Mouse (Mus musculus) heart, embryonic 16.5 days (tissue): ENCODE measurements around the gene Hdac9. TPM values are rescaled to one million over a fixed set of nuclear protein-coding genes. Genes with fewer than 3 reads are reported as not detected.

ENCODE experiments used
- ATAC-seq: fragments of 200-750 bp; cut with Nextera tagmentation; replicated peaks from 2 replicates; pipeline ENCODE4 v1.8.0; 2017; ENCODE audit warnings: moderate number of reproducible peaks; ENCODE audit not compliant: insufficient read depth, low FRiP score; ENCODE audit errors: extremely low read depth
- H3K27ac ChIP-seq: fragments of 300-500 bp; sonication (generic); 2 replicates; pipeline ENCODE4 v1.5.1; 2014; ENCODE audit warnings: mild to moderate bottlenecking, low read length, control low read depth, moderate library complexity
- H3K27me3 ChIP-seq: fragments of 300-500 bp; sonication (generic); 2 replicates; pipeline ENCODE4 v1.6.1; 2014; ENCODE audit warnings: low read length, mixed read lengths; ENCODE audit not compliant: control insufficient read depth, insufficient read depth
- H3K36me3 ChIP-seq: fragments of 300-500 bp; sonication (generic); 2 replicates; pipeline ENCODE4 v1.6.1; 2014; ENCODE audit not compliant: control insufficient read depth, insufficient read depth
- H3K4me1 ChIP-seq: fragments of 300-500 bp; sonication (generic); 2 replicates; pipeline ENCODE4 v1.6.1; 2014; ENCODE audit warnings: low read length, mixed read lengths; ENCODE audit not compliant: control insufficient read depth, insufficient read depth
- H3K4me2 ChIP-seq: fragments of 300-500 bp; sonication (generic); 2 replicates; pipeline ENCODE4 v1.6.1; 2014; ENCODE audit warnings: low read depth, mild to moderate bottlenecking, control low read depth, low read length
- H3K4me3 ChIP-seq: fragments of 300-500 bp; sonication (generic); 2 replicates; pipeline ENCODE4 v1.5.1; 2014; ENCODE audit warnings: mild to moderate bottlenecking, control low read depth, low read length
- H3K9ac ChIP-seq: fragments of 300-500 bp; sonication (generic); 2 replicates; pipeline ENCODE4 v1.6.1; 2014; ENCODE audit warnings: low read length, control low read depth
- H3K9me3 ChIP-seq: fragments of 300-500 bp; sonication (generic); replicated peaks from 2 replicates; pipeline ENCODE4 v1.6.1; 2016; ENCODE audit warnings: low read length; ENCODE audit not compliant: control insufficient read depth
- WGBS: fragments of 180-500 bp; shearing (Covaris S2); extraction: QIAGEN DNeasy Blood & Tissue Kit; methylation state at CpG from one replicate; pipeline ENCODE4 v1.1.7; 2014; 5-methylcytosine and 5-hydroxymethylcytosine counted together
- polyA plus RNA-seq: library from polyadenylated mRNA; unstranded; fragments of >200 nt; fragmentation: Nextera tagmentation; extraction: Ambion mirVana; gene quantifications from 2 replicates; pipeline ENCODE4 v1.2.1, GENCODE M21; 2015

The Hdac9 gene
- polyA plus RNA-seq, 1 experiment from 2014 or later: 21.4 TPM

DNA sequence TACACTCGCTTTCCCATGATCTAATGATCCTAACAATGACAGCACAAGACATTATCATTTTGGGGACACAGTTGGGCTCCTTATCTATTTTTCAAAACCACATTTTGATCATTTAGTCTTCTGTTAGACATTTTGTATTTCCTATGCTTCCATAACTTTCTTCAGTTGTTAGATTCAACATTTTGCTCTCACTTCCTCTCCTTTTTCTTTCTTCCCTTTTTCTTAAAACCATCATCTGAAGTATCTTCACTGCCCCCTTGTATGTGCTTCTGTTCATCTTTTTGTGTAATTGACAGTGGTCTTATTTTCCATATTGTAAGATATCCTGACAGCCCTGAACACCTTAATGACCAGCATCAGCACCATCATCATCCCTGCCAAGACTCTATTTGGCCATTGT, 725.6 kb downstream of the Hdac9 start:
- no peak overlapping the region for H3K27ac ChIP-seq
- H3K36me3 ChIP-seq: no peaks in the 10 kb centered on the region
- no peak for ATAC-seq
- H3K4me2 ChIP-seq: no peak overlapping the region
- 83% methylated on average over 1 of the region's 1 CpGs for WGBS
- no peak overlapping the region for H3K4me3 ChIP-seq
- H3K27me3 ChIP-seq: no peaks in the 10 kb centered on the region
- no peaks in the 10 kb centered on the region for H3K9me3 ChIP-seq
- H3K9ac ChIP-seq: no peak overlapping the region
- no peaks in the 10 kb centered on the region for H3K4me1 ChIP-seq

GRCm38 (mm10) chr12:34178931-34179330, 738.0 kb downstream of the Hdac9 start:
- H3K9ac ChIP-seq: no peak overlapping the region
- no peaks in the 10 kb centered on the region for H3K36me3 ChIP-seq
- no peak overlapping the region for H3K4me2 ChIP-seq
- WGBS: 80% methylated on average over 4 of the region's 4 CpGs
- H3K4me1 ChIP-seq: no peaks in the 10 kb centered on the region
- no peak overlapping the region for H3K27ac ChIP-seq
- H3K27me3 ChIP-seq: no peaks in the 10 kb centered on the region
- ATAC-seq: no peak
- no peaks in the 10 kb centered on the region for H3K9me3 ChIP-seq
- H3K4me3 ChIP-seq: no peak overlapping the region

DNA sequence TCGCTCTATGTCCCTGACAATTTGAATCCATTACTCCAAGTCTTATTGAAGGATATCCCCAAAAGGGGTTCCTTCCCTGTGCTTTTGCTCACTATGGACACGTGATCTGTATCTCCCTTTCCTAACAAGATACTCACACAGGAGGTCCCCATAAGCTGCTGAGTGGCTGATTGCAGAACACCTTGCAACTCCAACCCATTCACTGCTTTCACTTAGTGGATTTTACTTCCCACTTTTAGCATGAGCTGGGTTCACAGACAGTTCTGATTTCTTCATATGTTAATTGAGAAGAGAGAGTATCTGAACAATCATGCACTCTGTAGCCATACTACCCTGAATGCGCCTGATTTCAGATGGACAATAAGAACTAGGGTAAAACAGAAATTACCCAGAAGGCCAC, 740.1 kb downstream of the Hdac9 start:
- Histone ChIP-seq H3K4me2 (no peak overlapping the region), H3K4me3 (no peak overlapping the region), H3K9me3 (no peaks in the 10 kb centered on the region), H3K9ac (no peak overlapping the region), H3K27ac (no peak overlapping the region), H3K36me3 (no peaks in the 10 kb centered on the region), H3K27me3 (no peaks in the 10 kb centered on the region), H3K4me1 (no peaks in the 10 kb centered on the region)
- no peak for ATAC-seq
- WGBS: 78% methylated on average over 3 of the region's 3 CpGs

- WGBS: 53% methylated on average over 1 of the region's 1 CpGs
- H3K27me3 ChIP-seq: no peaks in the 10 kb centered on the region
- no peak for ATAC-seq
- peaks cover 5% of the 10 kb centered on the region for H3K4me1 ChIP-seq
- H3K36me3 ChIP-seq: no peaks in the 10 kb centered on the region
- H3K9ac ChIP-seq: no peak overlapping the region
- H3K27ac ChIP-seq: no peak overlapping the region
- H3K9me3 ChIP-seq: no peaks in the 10 kb centered on the region
- H3K4me2 ChIP-seq: no peak overlapping the region
- no peak overlapping the region for H3K4me3 ChIP-seq
These were observed 743.9 kb downstream of the Hdac9 start for GRCm38 (mm10) chr12:34173036-34173435.

DNA sequence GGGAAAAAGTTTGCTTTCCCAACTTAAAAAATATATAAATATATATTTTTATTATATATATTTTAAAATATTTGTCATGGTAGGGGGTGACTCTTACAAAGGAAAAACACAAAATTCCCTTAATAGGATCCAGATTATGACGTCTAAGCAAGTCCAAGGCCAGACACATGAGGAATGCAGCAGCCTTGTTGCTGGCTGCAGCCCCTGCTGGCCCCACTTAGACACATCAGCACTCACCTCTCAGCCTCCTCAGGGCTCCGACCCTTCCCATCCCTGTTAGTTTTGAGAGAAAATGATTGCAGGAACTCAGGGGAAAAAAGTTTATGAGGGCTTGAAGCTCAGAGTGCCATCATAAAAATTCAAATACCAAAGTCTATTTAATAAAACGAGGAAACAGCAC, 746.3 kb downstream of the Hdac9 start:
- no peak overlapping the region for H3K4me2 ChIP-seq
- no peak for ATAC-seq
- no peak overlapping the region for H3K9ac ChIP-seq
- whole genome bisulfite sequencing: 27% methylated on average over 3 of the region's 3 CpGs
- H3K36me3 ChIP-seq: no peaks in the 10 kb centered on the region
- no peaks in the 10 kb centered on the region for H3K9me3 ChIP-seq
- H3K27ac ChIP-seq: no peak overlapping the region
- H3K27me3 ChIP-seq: no peaks in the 10 kb centered on the region
- H3K4me3 ChIP-seq: no peak overlapping the region
- H3K4me1 ChIP-seq: peaks cover 8% of the 10 kb centered on the region

DNA sequence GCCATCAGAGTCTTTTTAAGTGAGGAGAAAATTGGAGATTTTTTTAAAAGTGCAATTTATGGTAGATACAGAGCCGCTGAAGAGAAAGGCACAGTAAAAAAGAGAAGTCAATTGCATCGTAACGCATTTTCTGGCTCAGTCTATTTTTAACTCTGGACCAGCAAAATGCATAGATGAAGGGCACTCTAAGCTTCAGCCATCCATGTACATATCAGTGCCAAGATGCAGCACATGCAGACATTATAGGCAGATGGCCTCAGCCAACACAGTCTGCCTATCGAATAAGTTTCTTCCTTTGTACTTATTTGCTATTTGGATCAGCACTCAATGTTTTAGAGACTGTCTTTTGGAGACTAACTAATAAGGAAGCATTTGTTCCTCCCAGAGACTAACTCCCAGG, 751.2 kb downstream of the Hdac9 start:
- Histone ChIP-seq H3K36me3 (no peaks in the 10 kb centered on the region), H3K27me3 (no peaks in the 10 kb centered on the region), H3K9me3 (no peaks in the 10 kb centered on the region), H3K4me2 (no peak overlapping the region), H3K4me3 (no peak overlapping the region), H3K9ac (no peak overlapping the region), H3K4me1 (peaks cover 8% of the 10 kb centered on the region), H3K27ac (no peak overlapping the region)
- ATAC-seq: no peak
- 52% methylated on average over 4 of the region's 4 CpGs for WGBS

DNA sequence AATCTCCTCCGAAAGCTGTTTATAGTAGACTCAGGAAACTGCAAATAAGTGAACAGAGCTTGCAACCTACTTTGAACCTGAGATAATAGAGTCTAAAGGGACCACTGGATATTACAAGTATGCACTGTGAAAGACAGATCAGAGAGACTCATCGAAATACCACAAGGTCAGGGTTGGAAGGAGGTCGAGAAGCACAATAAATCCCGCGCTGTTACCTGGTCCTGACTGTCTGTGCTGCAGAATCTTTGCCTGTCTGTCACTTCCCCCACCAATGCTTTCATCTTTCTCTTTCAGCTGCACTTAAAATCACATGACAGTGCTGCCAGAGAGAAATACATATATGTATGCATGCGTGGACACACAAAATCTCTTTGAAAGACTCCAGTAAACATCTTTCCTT, 760.6 kb downstream of the Hdac9 start:
- no peaks in the 10 kb centered on the region for H3K27me3 ChIP-seq
- H3K4me2 ChIP-seq: no peak overlapping the region
- H3K27ac ChIP-seq: no peak overlapping the region
- H3K36me3 ChIP-seq: no peaks in the 10 kb centered on the region
- ATAC-seq: no peak
- H3K9me3 ChIP-seq: no peaks in the 10 kb centered on the region
- H3K4me3 ChIP-seq: no peak overlapping the region
- H3K9ac ChIP-seq: no peak overlapping the region
- H3K4me1 ChIP-seq: peaks cover 8% of the 10 kb centered on the region
- WGBS: 79% methylated on average over 6 of the region's 6 CpGs

GRCm38 (mm10) chr12:34155740-34156139, 761.2 kb downstream of the Hdac9 start:
- no peak for ATAC-seq
- no peaks in the 10 kb centered on the region for H3K36me3 ChIP-seq
- no peak overlapping the region for H3K27ac ChIP-seq
- peaks cover 8% of the 10 kb centered on the region for H3K4me1 ChIP-seq
- no peak overlapping the region for H3K4me3 ChIP-seq
- H3K9ac ChIP-seq: no peak overlapping the region
- no peaks in the 10 kb centered on the region for H3K27me3 ChIP-seq
- WGBS: 67% methylated on average over 5 of the region's 5 CpGs
- H3K9me3 ChIP-seq: no peaks in the 10 kb centered on the region
- no peak overlapping the region for H3K4me2 ChIP-seq

DNA sequence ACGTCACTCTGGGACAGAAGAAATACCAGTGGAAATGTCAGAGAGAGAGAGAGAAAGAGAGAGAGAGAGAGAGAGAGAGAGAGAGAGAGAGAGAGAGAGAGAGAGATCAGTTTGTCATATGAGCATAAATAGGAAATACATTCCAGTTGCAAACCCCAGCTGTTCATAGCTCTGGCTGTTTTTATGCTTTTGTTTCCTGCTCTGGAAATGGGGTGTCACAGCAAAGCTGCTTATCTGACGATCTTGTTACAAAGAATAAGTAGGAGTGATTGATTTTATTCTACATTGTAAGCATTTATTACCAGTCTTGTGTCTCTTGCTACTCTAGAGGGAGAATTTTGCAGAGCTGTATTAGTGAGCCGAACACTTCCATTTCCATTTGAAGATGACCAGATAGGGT, 762.1 kb downstream of the Hdac9 start:
- Histone ChIP-seq H3K27ac (no peak overlapping the region), H3K27me3 (no peaks in the 10 kb centered on the region), H3K4me1 (peaks cover 8% of the 10 kb centered on the region), H3K4me2 (no peak overlapping the region), H3K36me3 (no peaks in the 10 kb centered on the region), H3K9ac (no peak overlapping the region), H3K4me3 (no peak overlapping the region), H3K9me3 (no peaks in the 10 kb centered on the region)
- WGBS: 71% methylated on average over 3 of the region's 3 CpGs
- ATAC-seq: no peak

GRCm38 (mm10) chr12:34151336-34151735, 765.6 kb downstream of the Hdac9 start:
- no peak overlapping the region for H3K4me2 ChIP-seq
- no peak overlapping the region for H3K4me3 ChIP-seq
- H3K9ac ChIP-seq: no peak overlapping the region
- no peaks in the 10 kb centered on the region for H3K9me3 ChIP-seq
- no peak overlapping the region for H3K27ac ChIP-seq
- no peaks in the 10 kb centered on the region for H3K27me3 ChIP-seq
- WGBS: 34% methylated on average over 3 of the region's 3 CpGs
- H3K4me1 ChIP-seq: peaks cover 8% of the 10 kb centered on the region
- no peak for ATAC-seq
- H3K36me3 ChIP-seq: no peaks in the 10 kb centered on the region
